Mouse (Mus musculus): ENCODE measurements around the gene Jaml. TPM values are rescaled to one million over a fixed set of nuclear protein-coding genes. Genes with fewer than 3 reads are reported as not detected.

Gene Jaml
- polyA plus RNA-seq, 1 experiment from 2014 or later: 0.24 TPM

Other genes starting within 250 kb of the Jaml start
- 21.0 and 22.2 TPM in 2 replicates for gene Kmt2a, start 197.9 kb upstream of the Jaml start, polyA plus RNA-seq (2014; fragmentation: Nextera tagmentation; extraction: Ambion mirVana)
- 698 and 917 TPM in 2 replicates for gene Atp5l, start 158.4 kb upstream of the Jaml start, polyA plus RNA-seq (2014; fragmentation: Nextera tagmentation; extraction: Ambion mirVana)
- gene Ube4a, start 113.6 kb upstream of the Jaml start, polyA plus RNA-seq (2014; fragmentation: Nextera tagmentation; extraction: Ambion mirVana): 53.0 and 59.0 TPM in 2 replicates
- not detected in 2 replicates for gene Cd3g, start 98.8 kb upstream of the Jaml start, polyA plus RNA-seq (2014; fragmentation: Nextera tagmentation; extraction: Ambion mirVana)
- gene Cd3d, start 97.4 kb upstream of the Jaml start, polyA plus RNA-seq (2014; fragmentation: Nextera tagmentation; extraction: Ambion mirVana): not detected in 2 replicates
- gene Cd3e, start 69.6 kb upstream of the Jaml start, polyA plus RNA-seq (2014; fragmentation: Nextera tagmentation; extraction: Ambion mirVana): not detected in 2 replicates
- gene Mpzl2, start 39.4 kb upstream of the Jaml start, polyA plus RNA-seq (2014; fragmentation: Nextera tagmentation; extraction: Ambion mirVana): 0.20 TPM in 1 of 2 replicates, not detected in the other
- gene Mpzl3, start 24.0 kb upstream of the Jaml start, polyA plus RNA-seq (2014; fragmentation: Nextera tagmentation; extraction: Ambion mirVana): 0.80 and 1.0 TPM in 2 replicates
- 6.6 and 8.1 TPM in 2 replicates for gene Scn2b, start 38.6 kb downstream of the Jaml start, polyA plus RNA-seq (2014; fragmentation: Nextera tagmentation; extraction: Ambion mirVana)
- gene Scn4b, start 59.2 kb downstream of the Jaml start, polyA plus RNA-seq (2014; fragmentation: Nextera tagmentation; extraction: Ambion mirVana): 0.05 TPM in 1 of 2 replicates, not detected in the other
- gene BC049352, start 102.8 kb downstream of the Jaml start, polyA plus RNA-seq (2014; fragmentation: Nextera tagmentation; extraction: Ambion mirVana): not detected in 2 replicates
- gene Tmprss4, start 124.9 kb downstream of the Jaml start, polyA plus RNA-seq (2014; fragmentation: Nextera tagmentation; extraction: Ambion mirVana): not detected in 2 replicates
- gene Il10ra, start 190.0 kb downstream of the Jaml start, polyA plus RNA-seq (2014; fragmentation: Nextera tagmentation; extraction: Ambion mirVana): 0.34 and 0.67 TPM in 2 replicates
- 0.07 TPM in 1 of 2 replicates, not detected in the other for gene Tmprss13, start 239.9 kb downstream of the Jaml start, polyA plus RNA-seq (2014; fragmentation: Nextera tagmentation; extraction: Ambion mirVana)

All from midbrain, embryonic 14.5 days (tissue).